Mouse (Mus musculus): Measurements from ENCODE around the gene Rhcg.

DNA sequence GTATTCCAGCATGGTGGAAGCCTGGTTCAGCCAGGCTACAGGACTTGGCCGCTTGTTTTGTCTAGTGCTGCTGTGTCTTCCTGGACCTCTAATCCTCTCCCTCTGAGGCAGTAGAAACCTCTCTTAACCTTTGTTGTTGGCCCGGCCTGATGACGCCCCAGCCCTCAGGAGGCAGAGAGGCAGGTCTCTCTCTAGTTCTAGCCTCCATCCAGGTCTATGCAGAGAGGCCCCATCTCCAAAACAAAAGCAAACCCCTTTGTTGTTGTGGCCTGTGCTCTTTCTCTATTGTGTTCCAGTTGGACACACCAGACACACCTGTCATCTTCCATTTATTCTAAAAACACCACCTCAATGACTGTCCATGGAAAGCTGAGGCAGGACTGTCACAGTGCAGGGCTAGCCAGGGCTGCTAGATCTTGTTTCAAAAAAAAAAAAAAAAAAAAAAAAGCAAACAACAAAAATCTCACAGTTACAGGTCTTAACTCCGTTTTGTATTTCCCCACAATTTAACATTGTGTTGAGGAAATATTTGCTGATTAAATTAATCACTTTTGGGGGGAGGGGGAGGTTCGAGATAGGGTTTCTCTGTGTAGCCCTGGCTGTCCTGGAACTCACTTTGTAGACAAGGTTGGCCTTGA is 43.9 kb upstream of the Rhcg start:
- TF ChIP-seq CTCF (IDR thresholded peaks at IDR 0.05; ENCODE audit: borderline replicate concordance, extremely low read depth, insufficient read depth, insufficient read length) (no peak), POLR2A (IDR thresholded peaks at IDR 0.05; ENCODE audit: borderline replicate concordance, extremely low read depth, insufficient read depth, insufficient read length, poor library complexity, severe bottlenecking) (no peak)

Measured in brain, embryonic 14.5 days (tissue).